Mouse (Mus musculus): ENCODE results near the gene Olfr287. TPM values are rescaled to one million over a fixed set of nuclear protein-coding genes. Genes with fewer than 3 reads are reported as not detected.

Gene Olfr287
- polyA plus RNA-seq, 1 experiment from 2014 or later: not detected

DNA sequence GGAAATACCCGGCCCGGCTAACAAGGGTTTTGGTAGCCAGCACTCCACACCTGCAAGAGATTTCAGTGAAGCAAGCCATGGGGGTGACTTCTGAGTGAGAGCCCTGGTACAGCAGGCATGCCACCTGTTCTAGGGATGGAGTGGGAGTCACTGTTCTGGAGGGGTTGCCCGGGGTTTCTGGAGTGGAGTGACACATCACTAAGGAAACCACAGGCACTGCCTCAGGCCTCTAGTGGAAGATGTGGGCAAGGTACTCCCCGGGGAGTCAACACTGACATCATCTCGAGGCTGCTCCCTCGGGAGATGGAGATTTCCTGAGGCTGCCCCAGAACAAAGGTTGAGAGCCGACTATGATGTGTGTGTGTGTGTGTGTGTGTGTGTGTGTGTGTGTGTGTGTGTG lies 50.5 kb downstream of the Olfr287 start:
- peak; percentile 56 for DNase-seq (ENCODE audit: low read depth, low spot score)
- in situ Hi-C loops (cut with MboI; ENCODE audit: low pct_unique_long_range_greater_than_20kb): loop anchor here (25.0 kb wide), 1 partner anchor 308 kb away; no protein-coding TSS in a partner anchor
- no peaks in the 10 kb centered on the region for H3K27me3 ChIP-seq
- ChIA-PET CTCF (no interaction called here), POLR2A (no interaction called here)
- no peak for TF ChIP-seq CTCF (IDR thresholded peaks at IDR 0.05)
- peak; percentile 74 for ATAC-seq

DNA sequence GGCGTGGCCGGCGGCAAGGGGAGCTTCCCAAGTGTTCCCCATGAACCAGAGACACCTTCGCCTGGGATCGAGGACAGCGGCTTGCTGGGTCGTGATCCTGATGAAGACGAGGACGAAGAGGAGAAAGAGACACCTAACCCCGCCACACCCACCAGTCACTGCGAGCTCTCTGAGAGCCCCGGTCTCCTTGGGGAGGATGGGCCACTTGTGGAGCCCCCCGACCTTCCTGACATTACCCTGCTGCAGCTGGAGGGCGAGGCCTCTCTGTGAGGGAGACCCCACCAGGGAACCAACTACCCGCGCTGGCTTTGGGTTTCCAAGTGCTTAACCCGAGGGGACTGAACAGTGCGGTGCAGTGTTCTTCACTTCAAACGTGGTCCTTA lies 52.2 kb downstream of the Olfr287 start:
- TF ChIP-seq CTCF (IDR thresholded peaks at IDR 0.05): no peak
- DNase-seq (ENCODE audit: low read depth, low spot score) (no peak), ATAC-seq (no peak)
- H3K27me3 ChIP-seq: no peaks in the 10 kb centered on the region
- in situ Hi-C loops (cut with MboI; ENCODE audit: low pct_unique_long_range_greater_than_20kb): loop anchor here (25.0 kb wide), 1 partner anchor 306 kb away; no protein-coding TSS in a partner anchor
- ChIA-PET POLR2A (no interaction called here), CTCF (no interaction called here)

DNA sequence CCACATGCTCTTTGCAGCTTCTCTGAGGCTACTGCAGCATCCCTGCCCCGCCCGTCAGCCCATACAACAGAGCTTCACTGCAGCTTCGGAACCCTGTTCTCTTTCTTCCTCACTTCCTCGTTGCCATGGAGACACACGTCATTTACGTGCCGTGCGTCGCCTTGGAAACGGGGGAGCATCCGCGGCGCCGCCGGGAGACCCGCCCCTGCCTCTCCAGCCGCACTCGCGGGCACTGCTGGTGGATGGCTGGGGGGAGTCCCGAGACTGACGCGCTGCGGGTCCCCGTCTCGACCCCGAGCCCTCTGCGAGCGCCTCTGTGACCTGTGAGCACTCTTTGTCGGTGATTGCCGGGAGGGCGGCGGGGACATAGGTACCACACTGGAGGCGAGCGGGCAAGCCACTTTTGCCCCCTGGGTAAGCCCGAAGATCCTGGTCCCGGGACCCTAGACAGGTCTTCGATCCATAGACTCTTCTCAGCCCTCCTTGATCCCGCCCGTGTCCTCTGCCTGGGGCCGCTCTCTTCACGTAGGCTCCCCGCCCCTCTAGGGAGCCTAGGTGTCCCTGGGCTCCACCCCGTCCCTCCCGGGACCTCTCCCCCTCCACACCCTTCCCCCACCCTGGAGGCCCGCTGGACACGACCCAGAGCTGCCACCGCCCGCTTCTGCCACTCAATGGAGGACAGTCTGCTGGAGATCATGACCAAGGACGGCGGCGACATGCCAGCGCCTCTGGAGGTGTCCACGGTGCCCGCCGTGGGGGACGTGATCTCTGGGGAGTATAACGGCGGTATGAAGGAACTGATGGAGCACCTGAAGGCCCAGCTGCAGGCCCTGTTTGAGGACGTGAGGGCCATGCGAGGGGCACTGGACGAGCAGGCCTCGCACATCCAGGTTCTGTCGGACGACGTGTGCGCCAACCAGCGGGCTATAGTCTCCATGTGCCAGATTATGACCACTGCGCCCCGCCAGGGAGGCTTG lies 52.9 kb downstream of the Olfr287 start:
- CTCF ChIA-PET: no interaction called here
- H3K27me3 ChIP-seq: no peaks in the 10 kb centered on the region
- POLR2A ChIA-PET: interaction anchor here (0.5 to 0.7 kb wide), 2 partner anchors 39 to 296 kb away, joined by 3 read pairs; no protein-coding TSS in a partner anchor
- ATAC-seq (no peak), DNase-seq (ENCODE audit: low read depth, low spot score) (no peak)
- in situ Hi-C loops (cut with MboI; ENCODE audit: low pct_unique_long_range_greater_than_20kb): loop anchor here (25.0 kb wide), 1 partner anchor 306 kb away; no protein-coding TSS in a partner anchor
- no peak for TF ChIP-seq CTCF (IDR thresholded peaks at IDR 0.05)

DNA sequence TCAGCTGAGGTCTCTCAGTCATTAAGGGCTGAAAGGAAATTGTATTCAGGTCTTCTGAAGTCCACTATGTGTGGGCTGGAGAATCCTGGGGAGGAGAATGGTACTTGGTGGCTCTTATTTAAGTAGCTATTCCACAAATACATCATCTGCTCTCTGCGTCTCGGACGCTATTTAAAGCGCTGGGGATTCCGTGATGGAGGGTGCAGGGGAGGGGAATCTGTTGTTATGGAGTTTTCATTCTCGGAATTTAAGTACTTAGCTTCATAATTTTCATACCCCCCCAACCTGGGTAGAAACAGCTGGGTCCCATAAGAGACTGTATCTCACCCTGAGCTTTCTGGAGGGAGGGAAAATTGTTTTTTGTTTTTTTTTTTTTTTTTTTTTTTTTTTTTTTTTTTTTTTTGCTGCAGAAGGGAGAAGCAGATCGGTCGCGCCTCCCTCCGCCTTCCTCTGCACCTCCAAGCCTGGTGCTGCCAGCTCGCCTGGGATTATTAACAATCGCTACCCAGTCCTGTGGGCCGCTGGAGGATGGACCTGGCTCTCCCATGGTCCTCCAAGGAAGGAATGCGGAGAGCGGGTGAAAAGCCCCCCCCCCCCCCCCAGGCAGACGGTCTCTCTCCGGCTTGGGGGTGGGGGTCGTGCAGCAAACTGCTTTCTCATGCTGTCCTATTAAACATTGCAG lies 53.8 kb downstream of the Olfr287 start, which contains the start of gene Ccdc184:
Ccdc184 (plus strand) TSS at position 196 of the 682 bp plus-strand sequence.
- H3K27me3 ChIP-seq: no peaks in the 10 kb centered on the region
- DNase-seq (ENCODE audit: low read depth, low spot score): no peak
- ChIA-PET POLR2A (interaction anchor here (0.5 to 0.7 kb wide), 2 partner anchors 38 to 296 kb away, joined by 3 read pairs; no protein-coding TSS in a partner anchor), CTCF (no interaction called here)
- TF ChIP-seq CTCF (IDR thresholded peaks at IDR 0.05): no peak
- no peak for ATAC-seq
- in situ Hi-C loops (cut with MboI; ENCODE audit: low pct_unique_long_range_greater_than_20kb): loop anchor here (25.0 kb wide), 1 partner anchor 305 kb away; no protein-coding TSS in a partner anchor

DNA sequence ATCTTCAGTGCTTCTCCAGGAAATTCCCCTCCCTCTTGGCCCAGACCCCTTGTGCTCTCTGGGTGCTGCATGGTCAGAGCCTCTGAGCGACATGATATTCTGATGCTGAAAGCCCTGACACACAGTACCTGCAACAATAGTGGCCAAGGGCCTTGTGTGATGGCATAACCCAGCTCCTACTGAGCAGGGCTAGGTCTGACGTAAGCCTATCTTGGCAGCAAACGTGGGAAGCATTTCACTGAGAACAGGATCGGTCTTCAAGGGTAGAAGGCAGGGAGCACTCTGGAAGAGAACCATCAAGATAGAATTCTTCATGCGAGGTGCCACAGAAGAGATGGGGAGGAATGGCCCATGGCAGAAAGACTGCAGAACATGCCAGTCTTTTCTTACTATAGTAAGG lies 55.3 kb downstream of the Olfr287 start, which contains the start of gene Asb8:
Asb8 (minus strand) TSS at position 101 of the 400 bp plus-strand sequence.
- CTCF ChIA-PET: no interaction called here
- ATAC-seq (no peak), DNase-seq (ENCODE audit: low read depth, low spot score) (no peak)
- POLR2A ChIA-PET: no interaction called here
- in situ Hi-C loops (cut with MboI; ENCODE audit: low pct_unique_long_range_greater_than_20kb): loop anchor here (25.0 kb wide), 1 partner anchor 303 kb away; no protein-coding TSS in a partner anchor
- no peaks in the 10 kb centered on the region for H3K27me3 ChIP-seq
- TF ChIP-seq CTCF (IDR thresholded peaks at IDR 0.05): no peak

DNA sequence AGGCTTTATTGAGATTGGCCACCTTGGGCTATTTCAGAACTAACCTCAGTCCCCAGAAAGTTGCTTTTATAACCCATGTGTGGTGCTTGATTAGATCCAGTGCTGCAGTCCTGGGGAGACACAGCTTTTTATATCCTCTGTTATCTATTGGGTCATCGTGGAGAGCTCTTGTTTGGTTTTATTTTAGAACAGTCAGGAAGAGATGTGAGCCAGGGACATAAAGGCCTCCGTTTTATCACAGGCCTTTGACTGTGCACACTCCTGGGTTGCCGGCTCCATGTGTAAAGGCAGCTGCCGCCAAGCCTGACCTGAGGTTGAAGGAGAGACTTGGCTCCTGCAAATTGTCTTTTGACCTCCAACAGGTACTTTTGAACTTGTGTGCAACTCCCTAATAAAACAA lies 58.3 kb downstream of the Olfr287 start:
- no peak for DNase-seq (ENCODE audit: low read depth, low spot score)
- in situ Hi-C loops (cut with MboI; ENCODE audit: low pct_unique_long_range_greater_than_20kb): loop anchor here (25.0 kb wide), 1 partner anchor 300 kb away; no protein-coding TSS in a partner anchor
- POLR2A ChIA-PET: no interaction called here
- no peak for ATAC-seq
- TF ChIP-seq CTCF (IDR thresholded peaks at IDR 0.05): no peak
- H3K27me3 ChIP-seq: no peaks in the 10 kb centered on the region
- CTCF ChIA-PET: interaction anchor here (1.6 to 2.1 kb wide), 2 partner anchors 11 to 18 kb away, joined by 4 to 6 read pairs; no protein-coding TSS in a partner anchor

DNA sequence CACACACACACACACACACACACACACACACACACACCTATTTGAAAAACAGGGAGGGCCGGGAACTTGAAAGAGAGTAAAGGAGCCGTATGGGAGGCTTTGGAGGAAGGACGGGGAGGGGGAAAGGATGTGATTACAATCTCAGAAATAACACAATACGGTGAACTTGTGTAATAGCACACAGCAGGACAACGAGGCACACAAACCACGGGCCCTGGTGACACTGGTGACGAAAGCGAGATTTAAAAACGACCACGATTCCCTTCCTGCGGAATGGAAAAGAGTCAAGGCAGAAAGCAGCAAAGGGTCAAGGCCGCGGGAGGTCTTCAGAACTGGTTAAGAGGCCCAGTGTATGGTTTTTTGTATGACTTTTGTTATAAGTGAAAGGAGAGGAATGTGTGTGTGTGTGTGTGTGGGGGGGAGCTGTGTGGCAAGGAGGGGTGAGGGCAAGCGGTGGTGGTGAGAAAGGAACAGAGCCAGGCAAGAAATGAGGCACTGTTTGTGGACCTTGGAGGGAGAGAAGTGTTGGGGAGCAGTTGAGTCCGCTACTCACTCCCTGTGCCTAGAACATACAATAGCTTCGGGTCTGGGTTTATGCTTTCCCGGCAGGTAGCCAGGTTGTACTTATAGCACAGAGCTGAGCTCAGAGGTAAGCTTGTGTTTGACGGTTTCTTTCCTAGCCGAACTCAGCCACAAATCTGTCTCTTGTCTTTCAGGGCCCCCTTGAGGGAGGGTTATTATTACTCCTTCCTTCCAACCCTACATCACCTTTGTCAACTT lies 59.6 kb downstream of the Olfr287 start:
- no peaks in the 10 kb centered on the region for H3K27me3 ChIP-seq
- ChIA-PET CTCF (interaction anchor here (1.0 to 2.1 kb wide), 3 partner anchors 12 to 20 kb away, joined by 3 to 6 read pairs (median 4); no protein-coding TSS in a partner anchor), POLR2A (interaction anchor here (0.7 kb wide), 1 partner anchor 484 kb away, joined by 3 read pairs; no protein-coding TSS in a partner anchor)
- no peak for TF ChIP-seq CTCF (IDR thresholded peaks at IDR 0.05)
- DNase-seq (ENCODE audit: low read depth, low spot score): no peak
- in situ Hi-C loops (cut with MboI; ENCODE audit: low pct_unique_long_range_greater_than_20kb): loop anchor here (25.0 kb wide), 1 partner anchor 299 kb away; no protein-coding TSS in a partner anchor
- ATAC-seq: no peak

DNA sequence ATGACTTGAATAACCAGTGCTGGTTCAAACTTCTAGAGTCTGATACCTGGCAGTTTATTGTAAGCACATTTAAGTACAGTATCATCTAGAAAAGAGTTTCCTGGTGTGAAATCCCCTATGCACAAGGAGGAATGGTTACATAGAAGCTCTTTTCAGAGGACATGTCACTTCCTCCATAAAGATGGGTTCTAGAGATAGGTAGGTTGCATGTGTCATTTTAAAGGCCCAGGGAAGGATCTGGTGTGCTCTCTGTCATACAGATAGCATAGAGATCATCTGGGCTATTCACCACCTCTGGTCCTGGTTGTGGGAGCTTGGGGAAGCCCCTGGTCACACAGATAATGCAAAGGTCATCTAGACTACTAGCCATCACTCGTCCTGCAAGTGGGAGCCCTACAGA lies 63.6 kb downstream of the Olfr287 start:
- ChIA-PET POLR2A (interaction anchor here (0.6 kb wide), 1 partner anchor 13 kb away, joined by 3 read pairs; no protein-coding TSS in a partner anchor), CTCF (no interaction called here)
- TF ChIP-seq CTCF (IDR thresholded peaks at IDR 0.05): no peak
- ATAC-seq (no peak), DNase-seq (ENCODE audit: low read depth, low spot score) (no peak)
- in situ Hi-C loops (cut with MboI; ENCODE audit: low pct_unique_long_range_greater_than_20kb): loop anchor here (25.0 kb wide), 1 partner anchor 295 kb away; no protein-coding TSS in a partner anchor
- no peaks in the 10 kb centered on the region for H3K27me3 ChIP-seq

Other genes with a start within 250 kb of the Olfr287 start
- gene Col2a1, start 216.4 kb downstream of the Olfr287 start, polyA plus RNA-seq (2021): 0.54 TPM
- gene Pfkm, start 128.5 kb downstream of the Olfr287 start, polyA plus RNA-seq (2021): 97.8 TPM
- 22.1 TPM for gene Senp1, start 127.3 kb downstream of the Olfr287 start, polyA plus RNA-seq (2021)
- gene Asb8, start 55.4 kb downstream of the Olfr287 start, polyA plus RNA-seq (2021): 47.7 TPM
- not detected for gene Ccdc184, start 53.9 kb downstream of the Olfr287 start, polyA plus RNA-seq (2021)
- not detected for gene Olfr288, start 25.5 kb downstream of the Olfr287 start, polyA plus RNA-seq (2021)
- not detected for gene Gm44579, start 79 bp downstream of the Olfr287 start, polyA plus RNA-seq (2021)
- gene Olfr286, start 13.4 kb upstream of the Olfr287 start, polyA plus RNA-seq (2021): not detected
- not detected for gene H1fnt, start 36.2 kb upstream of the Olfr287 start, polyA plus RNA-seq (2021)
- gene Zfp641, start 75.1 kb upstream of the Olfr287 start, polyA plus RNA-seq (2021): 1.3 TPM
- not detected for gene Olfr285, start 96.3 kb upstream of the Olfr287 start, polyA plus RNA-seq (2021)
- gene Olfr284, start 119.9 kb upstream of the Olfr287 start, polyA plus RNA-seq (2021): not detected
- not detected for gene Olfr283, start 159.9 kb upstream of the Olfr287 start, polyA plus RNA-seq (2021)
- not detected for gene Olfr282, start 210.2 kb upstream of the Olfr287 start, polyA plus RNA-seq (2021)
- not detected for gene Olfr281, start 231.5 kb upstream of the Olfr287 start, polyA plus RNA-seq (2021)
- gene OR5BS1P, start 248.8 kb upstream of the Olfr287 start, polyA plus RNA-seq (2021): not detected